Mouse (Mus musculus): Measurements from ENCODE around the gene Zdhhc4.

Gene Zdhhc4

GRCm38 (mm10) chr5:143316605-143317287 is 12.3 kb downstream of the Zdhhc4 start:
- DNase-seq = no peak

GRCm38 (mm10) chr5:143315514-143315888 is 13.6 kb downstream of the Zdhhc4 start:
- DNase-seq = no peak

- DNase-seq = peak; percentile 93
Measured at GRCm38 (mm10) chr5:143314730-143315513, 14.1 kb downstream of the Zdhhc4 start, which contains the start of gene E130309D02Rik. TSS of gene E130309D02Rik (minus strand) at chr5:143315360.

GRCm38 (mm10) chr5:143314183-143314729 is 14.8 kb downstream of the Zdhhc4 start:
- DNase-seq = no peak

- DNase-seq = peak; percentile 88
Measured at GRCm38 (mm10) chr5:143311886-143312285, 17.2 kb downstream of the Zdhhc4 start.

GRCm38 (mm10) chr5:143309916-143310315 is 19.1 kb downstream of the Zdhhc4 start:
- DNase-seq = no peak

- DNase-seq = no peak
Measured at GRCm38 (mm10) chr5:143308825-143309224, 20.2 kb downstream of the Zdhhc4 start.

- DNase-seq = no peak
Measured at GRCm38 (mm10) chr5:143304251-143304650, 24.8 kb downstream of the Zdhhc4 start.

GRCm38 (mm10) chr5:143301296-143301695 is 27.8 kb downstream of the Zdhhc4 start:
- DNase-seq = no peak

GRCm38 (mm10) chr5:143299686-143300085 is 29.4 kb downstream of the Zdhhc4 start:
- peak; percentile 68 for DNase-seq

- no peak for DNase-seq
Measured at GRCm38 (mm10) chr5:143298391-143298790, 30.7 kb downstream of the Zdhhc4 start.

GRCm38 (mm10) chr5:143297986-143298385 is 31.1 kb downstream of the Zdhhc4 start:
- DNase-seq = no peak

- DNase-seq = no peak
Measured at GRCm38 (mm10) chr5:143295330-143295729, 33.7 kb downstream of the Zdhhc4 start.

GRCm38 (mm10) chr5:143294862-143295261 is 34.2 kb downstream of the Zdhhc4 start:
- no peak for DNase-seq

GRCm38 (mm10) chr5:143293404-143293803 is 35.7 kb downstream of the Zdhhc4 start, which contains the start of gene Zfp853:
TSS of gene Zfp853 (minus strand) at chr5:143293623.
- peak; percentile 41 for DNase-seq

- no peak for DNase-seq
Measured at GRCm38 (mm10) chr5:143292879-143293278, 36.2 kb downstream of the Zdhhc4 start.

- no peak for DNase-seq
Measured at GRCm38 (mm10) chr5:143289299-143289698, 39.8 kb downstream of the Zdhhc4 start.

- DNase-seq = no peak
Measured at GRCm38 (mm10) chr5:143288378-143288911, 40.6 kb downstream of the Zdhhc4 start.

GRCm38 (mm10) chr5:143287774-143288328 is 41.2 kb downstream of the Zdhhc4 start:
- no peak for DNase-seq

- no peak for DNase-seq
Measured at GRCm38 (mm10) chr5:143284762-143285161, 44.3 kb downstream of the Zdhhc4 start.

- DNase-seq = no peak
Measured at GRCm38 (mm10) chr5:143279247-143279646, 49.8 kb downstream of the Zdhhc4 start.

GRCm38 (mm10) chr5:143275761-143276160 is 53.3 kb downstream of the Zdhhc4 start:
- no peak for DNase-seq
